Mouse (Mus musculus): Measurements from ENCODE around the gene Ube2cbp. TPM values are rescaled to one million over a fixed set of nuclear protein-coding genes. Genes with fewer than 3 reads are reported as not detected.

Gene Ube2cbp
- total RNA-seq, 2 experiments from 2014 or later = 5.7 to 7.3 TPM

Other genes starting within 250 kb of the Ube2cbp start
- 10 to 100 TPM; 55.1 to 57.1 TPM for gene Dop1a, start 2.2 kb upstream of the Ube2cbp start, total RNA-seq (2021)
- 10 to 100 TPM; 17.5 to 19.2 TPM for gene Pgm3, start 106.9 kb upstream of the Ube2cbp start, total RNA-seq (2021)
- gene Rwdd2a, start 107.0 kb upstream of the Ube2cbp start, total RNA-seq (2021) = 10 to 100 TPM; 22.4 to 26.8 TPM
- 10 to 100 TPM; 49.3 to 52.9 TPM for gene Me1, start 231.0 kb upstream of the Ube2cbp start, total RNA-seq (2021)

Measured in left cerebral cortex, adult 18-20 months (tissue).